Mouse (Mus musculus) 3134 (cell line): ENCODE data around the gene Mfrp.

Source experiments
- DNase-seq: peaks from one replicate; pipeline ENCODE4 v3.0.0-alpha.2; 2011; ENCODE audit warnings: low spot score; ENCODE audit not compliant: insufficient read length; ENCODE audit errors: extremely low read depth

Gene Mfrp

GRCm38 (mm10) chr9:44096536-44096935, 5.0 kb upstream of the Mfrp start:
- no peak for DNase-seq

GRCm38 (mm10) chr9:44104881-44105280, 3.4 kb downstream of the Mfrp start:
- DNase-seq: peak; percentile 77

- DNase-seq: no peak
Observed at GRCm38 (mm10) chr9:44105781-44106180, 4.3 kb downstream of the Mfrp start.

GRCm38 (mm10) chr9:44106182-44106581, 4.7 kb downstream of the Mfrp start:
- no peak for DNase-seq

- DNase-seq: no peak
Observed at GRCm38 (mm10) chr9:44106596-44106995, 5.1 kb downstream of the Mfrp start.

- DNase-seq: peak; percentile 86
Observed at GRCm38 (mm10) chr9:44107110-44107509, 5.6 kb downstream of the Mfrp start, which contains the start of gene C1qtnf5. Gene C1qtnf5 (plus strand): TSS chr9:44107245.

GRCm38 (mm10) chr9:44107557-44108179, 6.1 kb downstream of the Mfrp start:
- no peak for DNase-seq

- DNase-seq: no peak
Observed at GRCm38 (mm10) chr9:44108269-44109055, 6.9 kb downstream of the Mfrp start.

GRCm38 (mm10) chr9:44109360-44110095, 8.0 kb downstream of the Mfrp start:
- DNase-seq: peak; percentile 48

- DNase-seq: peak; percentile 80
Observed at GRCm38 (mm10) chr9:44111909-44112308, 10.4 kb downstream of the Mfrp start.

- DNase-seq: peak; percentile 87
Observed at GRCm38 (mm10) chr9:44113105-44113789, 11.7 kb downstream of the Mfrp start, which contains the start of the genes Gm49380 and Rnf26. Gene Gm49380 (minus strand): TSS chr9:44113500. Gene Rnf26 (minus strand): TSS chr9:44113517.

- no peak for DNase-seq
Observed at GRCm38 (mm10) chr9:44114453-44114852, 12.9 kb downstream of the Mfrp start.

GRCm38 (mm10) chr9:44115599-44115998, 14.1 kb downstream of the Mfrp start:
- no peak for DNase-seq

GRCm38 (mm10) chr9:44116182-44116581, 14.7 kb downstream of the Mfrp start:
- no peak for DNase-seq

GRCm38 (mm10) chr9:44119011-44119410, 17.5 kb downstream of the Mfrp start:
- no peak for DNase-seq

GRCm38 (mm10) chr9:44119948-44120465, 18.5 kb downstream of the Mfrp start:
- DNase-seq: no peak

GRCm38 (mm10) chr9:44124317-44124716, 22.8 kb downstream of the Mfrp start:
- DNase-seq: no peak

- DNase-seq: no peak
Observed at GRCm38 (mm10) chr9:44125026-44125425, 23.5 kb downstream of the Mfrp start.

GRCm38 (mm10) chr9:44125546-44126428, 24.3 kb downstream of the Mfrp start:
- DNase-seq: no peak
